Mouse (Mus musculus) kidney, embryonic 16.5 days (tissue): Measurements from ENCODE around the gene Sergef. TPM values are rescaled to one million over a fixed set of nuclear protein-coding genes. Genes with fewer than 3 reads are reported as not detected.
"Not testable (repeated sequence)": the region's sequence is repeated elsewhere in the genome, so short reads cannot be mapped to it uniquely, and the experiment has no call there.

Source experiments
- ATAC-seq: fragments of 200-750 bp; cut with Nextera tagmentation; 2 replicates; pipeline ENCODE4 v1.8.0; 2017; ENCODE audit warnings: moderate TSS enrichment; ENCODE audit not compliant: low FRiP score, low TSS enrichment
- H3K27ac ChIP-seq: fragments of 300-500 bp; sonication (generic); 2 replicates; pipeline ENCODE4 v1.5.1; 2014; ENCODE audit warnings: low read length
- H3K27me3 ChIP-seq: fragments of 300-500 bp; sonication (generic); 2 replicates; pipeline ENCODE4 v1.6.1; 2014; ENCODE audit warnings: low read length, control low read depth, mixed read lengths; ENCODE audit not compliant: insufficient read depth
- H3K36me3 ChIP-seq: fragments of 300-500 bp; sonication (generic); 2 replicates; pipeline ENCODE4 v1.6.1; 2014; ENCODE audit warnings: low read length, control low read depth, mixed read lengths; ENCODE audit not compliant: insufficient read depth
- H3K4me1 ChIP-seq: fragments of 300-500 bp; sonication (generic); 2 replicates; pipeline ENCODE4 v1.6.1; 2014; ENCODE audit warnings: low read length, control low read depth, mixed read lengths; ENCODE audit not compliant: insufficient read depth
- H3K4me2 ChIP-seq: fragments of 300-500 bp; sonication (generic); replicated peaks from 2 replicates; pipeline ENCODE4 v1.6.1; 2014; ENCODE audit warnings: low read depth, low read length
- H3K4me3 ChIP-seq: fragments of 300-500 bp; sonication (generic); 2 replicates; pipeline ENCODE4 v1.5.1; 2014; ENCODE audit warnings: mild to moderate bottlenecking, low read length
- H3K9ac ChIP-seq: fragments of 300-500 bp; sonication (generic); replicated peaks from 2 replicates; pipeline ENCODE4 v1.6.1; 2014; ENCODE audit warnings: low read length
- H3K9me3 ChIP-seq: fragments of 300-500 bp; sonication (generic); 2 replicates; pipeline ENCODE4 v1.6.1; 2016; ENCODE audit warnings: low read length, control low read depth
- WGBS: fragments of 180-500 bp; shearing (Covaris S2); extraction: QIAGEN DNeasy Blood & Tissue Kit; methylation state at CpG from one replicate; pipeline ENCODE4 v1.1.7; 2014; 5-methylcytosine and 5-hydroxymethylcytosine counted together
- polyA plus RNA-seq: library from polyadenylated mRNA; unstranded; fragments of >200 nt; fragmentation: Nextera tagmentation; extraction: Ambion mirVana; gene quantifications from 2 replicates; pipeline ENCODE4 v1.2.1, GENCODE M21; 2015

The Sergef gene
- polyA plus RNA-seq, 1 experiment from 2014 or later = 14.7 TPM

DNA sequence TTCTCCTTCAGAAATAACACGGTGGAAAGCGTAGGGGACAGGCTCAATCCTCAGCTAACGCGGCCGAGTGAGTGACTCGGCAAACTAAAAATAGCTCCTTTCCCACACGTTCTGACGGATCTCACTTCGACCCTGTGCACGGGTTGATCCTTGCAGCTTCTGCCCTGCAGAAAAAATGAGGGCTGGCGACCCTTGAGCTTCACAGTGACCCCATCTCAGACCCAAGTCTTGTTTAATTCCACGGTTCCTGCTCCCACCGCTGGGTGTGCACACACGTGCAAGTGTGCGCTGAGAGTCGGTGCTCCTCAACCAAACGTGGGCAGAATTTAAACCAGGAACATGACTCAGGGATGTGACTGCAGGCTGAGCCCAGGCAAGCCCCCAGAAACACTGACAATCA lies 52.1 kb downstream of the Sergef start:
- H3K27me3 ChIP-seq = no peaks in the 10 kb centered on the region
- WGBS = 64% methylated on average over 17 of the region's 17 CpGs
- H3K27ac ChIP-seq = no peak overlapping the region
- no peaks in the 10 kb centered on the region for H3K4me1 ChIP-seq
- ATAC-seq = no peak
- no peaks in the 10 kb centered on the region for H3K36me3 ChIP-seq
- H3K4me2 ChIP-seq = no peak overlapping the region
- no peak overlapping the region for H3K9ac ChIP-seq
- no peak overlapping the region for H3K4me3 ChIP-seq
- no peaks in the 10 kb centered on the region for H3K9me3 ChIP-seq

DNA sequence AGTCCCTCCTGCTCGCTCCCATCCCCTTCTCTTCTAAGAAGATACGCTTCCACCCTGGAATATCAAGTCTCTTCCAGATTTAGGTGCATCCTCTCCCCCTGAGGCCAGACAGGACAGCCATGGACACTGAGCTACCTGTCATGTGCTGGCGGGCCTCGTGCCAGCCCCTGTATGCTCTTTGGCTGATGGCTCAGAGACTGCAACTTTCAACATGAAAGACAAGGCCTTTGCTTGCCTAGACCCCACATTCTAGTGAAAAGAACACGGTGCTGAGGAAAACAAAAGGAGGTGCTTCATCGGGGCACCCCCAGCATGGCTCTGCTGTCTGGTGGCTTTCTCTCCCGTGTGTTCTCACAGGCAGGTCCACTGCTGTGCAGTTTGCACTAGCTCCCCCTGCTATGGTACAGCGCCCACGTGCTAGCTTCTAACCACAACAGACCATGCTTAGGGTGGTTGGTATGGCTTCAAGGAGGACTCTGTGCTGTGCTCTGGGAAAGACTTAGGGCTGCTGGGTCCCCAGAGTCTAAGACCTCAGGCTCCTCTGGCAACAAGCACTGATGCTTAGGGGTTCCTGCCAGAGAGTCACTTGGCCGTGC lies 52.9 kb downstream of the Sergef start:
- no peak overlapping the region for H3K27ac ChIP-seq
- no peaks in the 10 kb centered on the region for H3K9me3 ChIP-seq
- H3K4me2 ChIP-seq = no peak overlapping the region
- no peak overlapping the region for H3K4me3 ChIP-seq
- ATAC-seq = no peak
- no peaks in the 10 kb centered on the region for H3K36me3 ChIP-seq
- no peak overlapping the region for H3K9ac ChIP-seq
- H3K4me1 ChIP-seq = no peaks in the 10 kb centered on the region
- no peaks in the 10 kb centered on the region for H3K27me3 ChIP-seq
- 84% methylated on average over 10 of the region's 10 CpGs for WGBS

DNA sequence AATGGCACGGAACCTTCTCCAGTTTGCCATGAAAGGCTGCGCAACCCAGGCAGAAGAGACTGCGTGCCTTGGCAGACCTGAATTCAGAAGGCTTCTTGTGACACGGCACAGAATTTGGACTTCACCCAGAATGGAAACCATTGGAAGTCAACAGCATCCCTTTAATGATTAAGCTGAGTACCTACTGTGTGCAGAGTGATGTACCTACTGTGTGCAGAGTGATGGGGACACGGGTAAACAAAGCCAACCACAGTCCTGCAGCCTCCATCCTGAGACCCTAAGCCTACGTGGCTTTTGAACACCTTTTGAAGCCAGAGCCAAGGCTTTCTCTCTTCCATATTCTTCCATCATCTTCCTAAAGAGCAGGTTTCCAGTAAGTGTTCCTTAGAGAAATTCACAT lies 56.9 kb downstream of the Sergef start:
- 93% methylated on average over 6 of the region's 6 CpGs for WGBS
- no peak overlapping the region for H3K27ac ChIP-seq
- H3K4me2 ChIP-seq = no peak overlapping the region
- H3K36me3 ChIP-seq = no peaks in the 10 kb centered on the region
- no peaks in the 10 kb centered on the region for H3K4me1 ChIP-seq
- ATAC-seq = no peak
- no peaks in the 10 kb centered on the region for H3K9me3 ChIP-seq
- H3K27me3 ChIP-seq = no peaks in the 10 kb centered on the region
- H3K9ac ChIP-seq = no peak overlapping the region
- H3K4me3 ChIP-seq = no peak overlapping the region

DNA sequence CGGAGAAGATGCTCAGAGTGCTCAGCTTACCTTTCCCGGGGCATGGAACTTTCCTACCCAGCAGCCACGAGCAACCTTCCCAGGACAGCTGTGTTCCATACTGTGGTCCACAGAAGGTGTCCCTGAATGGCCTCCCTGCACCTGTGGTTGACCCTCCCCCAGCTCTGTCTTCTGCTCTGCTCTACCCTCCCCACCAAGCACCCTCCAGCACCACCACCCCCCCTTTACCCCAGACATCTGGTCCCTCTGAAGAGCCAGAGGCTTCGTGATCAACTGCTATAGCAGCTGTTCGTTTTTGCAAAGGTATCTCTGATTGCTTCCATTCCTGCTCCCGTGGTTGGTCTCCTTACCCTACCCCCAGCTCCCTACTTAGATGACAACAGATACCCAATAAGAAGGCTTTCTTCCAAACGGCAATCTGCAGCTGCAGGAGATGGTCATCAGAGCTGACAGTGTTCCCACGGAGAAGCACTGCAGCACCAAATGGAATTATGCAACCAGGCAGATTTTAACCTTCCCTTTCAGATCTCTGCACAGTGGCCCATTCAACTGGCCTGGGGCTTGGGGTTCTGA lies 58.2 kb downstream of the Sergef start:
- 75% methylated on average over 8 of the region's 8 CpGs for WGBS

DNA sequence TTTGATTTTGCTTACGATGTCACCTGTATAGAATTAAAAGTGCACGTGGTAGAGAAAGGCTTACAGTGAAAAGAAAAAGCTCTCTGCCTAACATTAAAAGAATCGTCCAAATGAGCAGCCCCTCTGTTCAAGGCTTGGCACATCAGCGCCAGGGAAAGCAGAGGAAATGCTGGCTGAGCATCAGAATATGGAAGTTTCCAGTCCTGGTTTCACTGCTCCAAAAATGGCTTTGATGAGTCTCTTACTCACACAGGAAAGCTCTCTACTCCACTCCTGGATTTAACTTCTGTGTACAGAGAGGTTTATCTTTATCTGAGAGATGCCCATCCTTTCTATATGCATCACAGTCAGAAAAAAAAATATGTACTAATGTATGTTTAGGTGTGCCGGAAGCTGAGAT lies 61.5 kb downstream of the Sergef start:
- Histone ChIP-seq H3K9ac (no peak overlapping the region), H3K4me1 (no peaks in the 10 kb centered on the region), H3K27me3 (no peaks in the 10 kb centered on the region), H3K36me3 (no peaks in the 10 kb centered on the region), H3K27ac (no peak overlapping the region), H3K4me2 (no peak overlapping the region), H3K9me3 (no peaks in the 10 kb centered on the region), H3K4me3 (no peak overlapping the region)
- WGBS = 89% methylated on average over 5 of the region's 5 CpGs
- no peak for ATAC-seq

More for the DNA sequence above, 58.2 kb downstream of the Sergef start:
- Histone ChIP-seq H3K4me3 (no peak overlapping the region), H3K4me1 (no peaks in the 10 kb centered on the region), H3K27ac (no peak overlapping the region), H3K27me3 (no peaks in the 10 kb centered on the region), H3K9me3 (no peaks in the 10 kb centered on the region), H3K4me2 (no peak overlapping the region), H3K36me3 (no peaks in the 10 kb centered on the region), H3K9ac (no peak overlapping the region)
- ATAC-seq = no peak

DNA sequence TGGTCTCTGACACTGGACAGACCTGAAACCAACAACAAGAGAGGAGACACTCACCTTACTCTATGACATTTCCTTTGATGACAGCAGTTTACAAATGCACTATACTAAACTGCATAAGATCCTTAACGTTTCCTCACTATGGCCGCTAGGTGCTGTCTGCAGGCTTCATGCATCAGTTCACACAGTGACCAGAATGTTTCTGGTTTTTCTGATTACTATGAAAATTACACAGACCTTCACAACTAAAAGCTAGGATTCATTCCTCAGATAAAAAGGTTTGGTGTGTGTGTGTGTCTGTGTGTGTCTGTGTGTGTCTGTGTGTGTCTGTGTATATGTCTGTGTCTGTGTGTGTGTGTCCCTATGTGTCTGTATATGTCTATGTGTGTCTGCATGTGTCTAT lies 63.7 kb downstream of the Sergef start:
- Histone ChIP-seq H3K36me3 (no peaks in the 10 kb centered on the region), H3K4me1 (no peaks in the 10 kb centered on the region), H3K27ac (no peak overlapping the region), H3K4me3 (no peak overlapping the region), H3K9me3 (no peaks in the 10 kb centered on the region), H3K4me2 (no peak overlapping the region), H3K9ac (no peak overlapping the region), H3K27me3 (no peaks in the 10 kb centered on the region)
- 71% methylated on average over 2 of the region's 2 CpGs for WGBS
- ATAC-seq = no peak

DNA sequence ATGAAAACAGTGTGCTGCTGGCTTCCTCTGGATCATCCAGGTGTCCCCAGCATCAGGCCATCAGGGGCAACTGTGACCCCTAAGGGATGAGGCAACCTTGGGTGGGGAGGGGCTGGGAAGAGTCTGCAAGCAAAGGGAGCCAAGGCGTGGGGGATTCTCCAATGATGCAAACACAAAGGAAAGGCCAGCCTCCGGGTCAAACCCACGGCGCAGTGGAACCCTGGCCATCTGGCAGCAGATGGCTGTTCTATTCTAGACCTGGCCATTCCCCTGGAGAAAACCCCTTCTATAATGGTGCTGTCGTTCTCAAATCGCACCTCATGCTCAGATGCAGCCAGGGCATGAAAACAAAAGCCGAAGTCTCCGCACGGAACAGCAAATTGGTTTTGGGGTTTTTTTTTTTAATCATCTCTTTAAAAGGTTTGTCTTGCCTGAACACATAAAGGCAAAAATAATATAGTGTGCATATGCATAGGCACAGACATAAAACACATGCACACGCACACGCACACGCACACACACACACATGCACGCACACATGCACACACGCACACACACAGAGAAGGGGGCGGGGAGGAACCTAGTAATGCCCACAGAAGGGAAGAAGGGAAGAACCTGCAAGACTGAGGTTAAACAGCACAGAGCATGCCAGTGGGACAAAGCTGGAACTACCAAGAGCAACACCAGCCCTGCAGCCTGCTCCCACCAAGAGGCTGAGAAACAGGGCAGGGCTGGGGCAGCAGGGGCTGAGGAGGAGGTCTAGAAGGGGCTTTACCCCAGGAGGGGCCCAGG lies 66.6 kb downstream of the Sergef start:
- 74% methylated on average over 15 of the region's 15 CpGs for WGBS
- H3K4me2 ChIP-seq = no peak overlapping the region
- no peaks in the 10 kb centered on the region for H3K9me3 ChIP-seq
- no peak overlapping the region for H3K27ac ChIP-seq
- no peaks in the 10 kb centered on the region for H3K4me1 ChIP-seq
- no peak overlapping the region for H3K9ac ChIP-seq
- H3K4me3 ChIP-seq = no peak overlapping the region
- no peaks in the 10 kb centered on the region for H3K36me3 ChIP-seq
- ATAC-seq = no peak
- H3K27me3 ChIP-seq = no peaks in the 10 kb centered on the region

DNA sequence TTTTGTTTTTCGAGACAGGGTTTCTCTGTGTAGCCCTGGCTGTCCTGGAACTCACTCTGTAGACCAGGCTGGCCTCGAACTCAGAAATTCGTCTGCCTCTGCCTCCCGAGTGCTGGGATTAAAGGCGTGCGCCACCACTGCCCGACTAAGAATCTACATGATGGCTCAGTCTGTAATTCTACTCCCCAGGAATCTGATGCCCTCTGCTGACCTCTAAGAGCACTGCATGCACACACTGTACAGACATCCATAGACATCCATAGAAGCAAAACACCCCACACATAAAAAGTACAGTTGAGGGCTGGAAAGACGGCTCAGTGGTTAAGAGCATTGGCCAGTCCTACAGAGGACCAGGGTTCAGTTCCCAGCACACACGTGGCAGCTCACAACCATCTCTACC lies 70.1 kb downstream of the Sergef start:
- H3K4me3 ChIP-seq, H3K4me1 ChIP-seq, H3K9ac ChIP-seq, H3K4me2 ChIP-seq, H3K9me3 ChIP-seq, ATAC-seq, H3K36me3 ChIP-seq, H3K27ac ChIP-seq, H3K27me3 ChIP-seq: not testable (repeated sequence)
- 72% methylated on average over 9 of the region's 9 CpGs for WGBS

DNA sequence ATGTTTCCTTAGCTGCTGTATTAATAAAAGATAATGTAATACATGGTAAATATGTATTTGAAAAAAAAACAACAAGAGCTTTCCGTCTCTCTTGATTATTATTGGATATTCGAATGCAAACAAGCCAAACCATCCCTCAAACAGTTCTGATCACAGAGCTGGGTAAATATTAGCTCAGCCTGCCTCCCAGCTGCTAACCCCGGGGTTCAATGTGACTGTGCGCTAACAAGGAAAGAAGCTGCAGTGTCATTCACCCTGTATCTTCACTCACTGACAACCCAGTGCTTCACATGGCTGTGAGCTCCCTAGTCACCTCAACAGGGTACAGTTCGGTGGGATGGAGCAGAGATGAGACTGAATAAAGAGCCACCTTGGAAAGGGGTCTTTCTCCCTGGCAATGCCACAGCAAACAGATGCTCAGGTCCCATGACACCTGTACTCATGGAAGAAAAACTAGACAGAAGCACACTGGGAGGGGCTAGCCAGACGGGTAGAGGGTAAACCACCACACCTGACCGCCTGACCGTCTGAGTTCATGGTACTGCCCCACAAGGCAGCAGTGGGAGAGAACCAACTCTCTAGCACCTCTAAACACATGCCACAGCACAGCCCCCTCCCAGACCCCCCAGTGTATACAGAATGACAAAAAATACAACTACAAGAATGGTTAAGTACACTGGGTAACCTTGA lies 73.1 kb downstream of the Sergef start:
- Histone ChIP-seq H3K27me3 (no peaks in the 10 kb centered on the region), H3K36me3 (no peaks in the 10 kb centered on the region; the same call in 1 of the 2 replicates), H3K27ac (no peak overlapping the region), H3K4me3 (no peak overlapping the region), H3K9me3 (peaks cover 10% of the 10 kb centered on the region; the same call in 1 of the 2 replicates), H3K4me1 (no peaks in the 10 kb centered on the region), H3K4me2 (no peak overlapping the region), H3K9ac (no peak overlapping the region)
- WGBS = 86% methylated on average over 8 of the region's 8 CpGs
- ATAC-seq = no peak
